Mouse (Mus musculus) kidney, embryonic 14.5 days (tissue): ENCODE data around the gene Fmnl2. TPM values are rescaled to one million over a fixed set of nuclear protein-coding genes. Genes with fewer than 3 reads are reported as not detected.

ENCODE experiments used
- ATAC-seq: fragments of 200-750 bp; cut with Nextera tagmentation; 2 replicates; pipeline ENCODE4 v1.8.0; 2017; ENCODE audit warnings: moderate number of reproducible peaks, mild to moderate bottlenecking, moderate TSS enrichment, moderate library complexity; ENCODE audit not compliant: low FRiP score, low TSS enrichment
- H3K27ac ChIP-seq: fragments of 300-500 bp; sonication (generic); 2 replicates; pipeline ENCODE4 v1.5.1; 2014; ENCODE audit warnings: low read depth, mild to moderate bottlenecking, low read length, moderate library complexity, mixed read lengths
- H3K27me3 ChIP-seq: fragments of 300-500 bp; sonication (generic); 2 replicates; pipeline ENCODE4 v1.6.1; 2014; ENCODE audit warnings: mild to moderate bottlenecking, low read length; ENCODE audit not compliant: control insufficient read depth, insufficient read depth
- H3K36me3 ChIP-seq: fragments of 300-500 bp; sonication (generic); 2 replicates; pipeline ENCODE4 v1.6.1; 2014; ENCODE audit warnings: low read length, mixed read lengths; ENCODE audit not compliant: control insufficient read depth, insufficient read depth
- H3K4me1 ChIP-seq: fragments of 300-500 bp; sonication (generic); 2 replicates; pipeline ENCODE4 v1.6.1; 2014; ENCODE audit warnings: low read length, mixed read lengths; ENCODE audit not compliant: control insufficient read depth, insufficient read depth
- H3K4me2 ChIP-seq: fragments of 300-500 bp; sonication (generic); replicated peaks from 2 replicates; pipeline ENCODE4 v1.6.1; 2014; ENCODE audit warnings: low read depth, mild to moderate bottlenecking, low read length
- H3K4me3 ChIP-seq: fragments of 300-500 bp; sonication (generic); 2 replicates; pipeline ENCODE4 v1.5.1; 2014; ENCODE audit warnings: mild to moderate bottlenecking, low read length
- H3K9ac ChIP-seq: fragments of 300-500 bp; sonication (generic); 2 replicates; pipeline ENCODE4 v1.6.1; 2014; ENCODE audit warnings: low read depth, mild to moderate bottlenecking, low read length, moderate library complexity
- H3K9me3 ChIP-seq: fragments of 300-500 bp; sonication (generic); 2 replicates; pipeline ENCODE4 v1.6.1; 2016; ENCODE audit warnings: low read length; ENCODE audit not compliant: control insufficient read depth
- WGBS: fragments of 180-500 bp; shearing (Covaris S2); extraction: QIAGEN DNeasy Blood & Tissue Kit; methylation state at CpG from one replicate; pipeline ENCODE4 v1.1.7; 2014; 5-methylcytosine and 5-hydroxymethylcytosine counted together
- polyA plus RNA-seq: library from polyadenylated mRNA; unstranded; fragments of >200 nt; fragmentation: Nextera tagmentation; extraction: Ambion mirVana; gene quantifications from 2 replicates; pipeline ENCODE4 v1.2.1, GENCODE M21; 2014

The Fmnl2 gene
- polyA plus RNA-seq, 1 experiment from 2014 or later = 13.5 TPM

GRCm38 (mm10) chr2:52915536-52915935 is 57.9 kb downstream of the Fmnl2 start:
- Histone ChIP-seq H3K27me3 (no peaks in the 10 kb centered on the region), H3K9me3 (no peaks in the 10 kb centered on the region), H3K36me3 (no peaks in the 10 kb centered on the region), H3K4me2 (no peak overlapping the region), H3K27ac (no peak overlapping the region), H3K9ac (no peak overlapping the region), H3K4me3 (no peak overlapping the region), H3K4me1 (no peaks in the 10 kb centered on the region)
- 90% methylated on average over 5 of the region's 5 CpGs for WGBS
- ATAC-seq = no peak

DNA sequence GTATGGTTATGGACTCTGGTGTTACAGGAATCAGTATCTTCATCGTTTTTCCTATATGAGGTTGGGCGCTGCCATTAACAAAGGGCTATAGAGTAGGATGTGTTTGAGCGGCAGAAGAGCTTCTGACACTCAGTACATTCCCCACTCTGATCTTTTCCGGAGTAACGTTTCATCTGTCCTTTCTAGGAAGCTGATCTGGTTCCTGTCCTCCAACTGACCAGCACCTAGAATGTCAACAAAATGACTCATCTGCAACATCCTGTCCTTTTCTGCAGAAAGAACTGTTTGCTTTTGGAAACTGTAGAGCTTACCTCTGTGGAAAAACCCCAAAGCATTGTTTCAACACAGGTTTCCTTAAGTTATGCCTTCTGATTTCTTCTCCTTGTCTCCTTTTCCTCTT is 60.4 kb downstream of the Fmnl2 start:
- Histone ChIP-seq H3K4me2 (no peak overlapping the region), H3K4me3 (no peak overlapping the region), H3K9ac (no peak overlapping the region), H3K27ac (no peak overlapping the region), H3K27me3 (no peaks in the 10 kb centered on the region), H3K4me1 (no peaks in the 10 kb centered on the region), H3K9me3 (no peaks in the 10 kb centered on the region), H3K36me3 (no peaks in the 10 kb centered on the region)
- no peak for ATAC-seq
- 70% methylated on average over 5 of the region's 5 CpGs for WGBS

DNA sequence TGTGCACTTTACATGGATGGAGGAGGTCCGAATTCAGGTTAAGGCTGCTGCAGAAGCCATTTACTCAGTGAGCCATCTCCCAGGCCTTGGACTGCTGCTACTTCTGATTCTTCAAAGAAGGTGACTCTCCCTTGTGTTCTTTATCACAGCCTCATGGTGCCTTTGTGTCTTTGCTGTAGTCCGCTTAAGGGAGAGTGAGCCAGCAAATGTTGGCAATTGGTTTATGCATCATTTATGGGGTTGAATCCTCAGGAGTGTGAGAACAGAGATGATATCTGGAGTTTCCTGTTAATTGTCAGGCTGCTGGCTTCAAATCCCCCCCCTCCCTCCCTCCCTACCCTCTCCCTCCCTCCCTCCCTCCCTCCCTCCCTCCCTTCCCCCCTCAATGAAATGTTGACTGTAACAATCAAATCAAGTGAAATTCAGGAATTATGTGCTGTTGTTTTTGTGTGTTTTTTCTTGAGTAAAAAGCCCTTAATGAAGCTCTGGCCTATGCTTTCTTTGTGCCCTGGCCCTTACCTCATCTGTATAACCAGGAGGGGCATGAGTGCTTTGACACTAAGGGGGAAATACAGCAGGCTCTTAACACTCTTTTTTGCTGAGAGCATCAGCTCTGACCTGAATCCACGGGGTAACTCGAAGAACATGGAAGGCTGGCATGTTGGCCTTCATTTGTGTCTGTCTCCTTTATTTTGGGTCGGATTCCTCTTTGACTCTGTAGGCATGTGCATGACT is 63.2 kb downstream of the Fmnl2 start:
- no peak overlapping the region for H3K9ac ChIP-seq
- no peak overlapping the region for H3K4me3 ChIP-seq
- no peaks in the 10 kb centered on the region for H3K36me3 ChIP-seq
- H3K9me3 ChIP-seq = no peaks in the 10 kb centered on the region
- no peak for ATAC-seq
- WGBS = 84% methylated on average over 5 of the region's 5 CpGs
- H3K27ac ChIP-seq = no peak overlapping the region
- no peaks in the 10 kb centered on the region for H3K4me1 ChIP-seq
- no peaks in the 10 kb centered on the region for H3K27me3 ChIP-seq
- no peak overlapping the region for H3K4me2 ChIP-seq

GRCm38 (mm10) chr2:52925062-52925461 is 67.4 kb downstream of the Fmnl2 start:
- Histone ChIP-seq H3K4me3 (no peak overlapping the region), H3K9me3 (no peaks in the 10 kb centered on the region), H3K4me2 (no peak overlapping the region), H3K36me3 (no peaks in the 10 kb centered on the region), H3K4me1 (peaks cover 11% of the 10 kb centered on the region; the same call in 1 of the 2 replicates), H3K27me3 (no peaks in the 10 kb centered on the region), H3K27ac (no peak overlapping the region), H3K9ac (no peak overlapping the region)
- no peak for ATAC-seq
- WGBS = 62% methylated on average over 3 of the region's 3 CpGs

DNA sequence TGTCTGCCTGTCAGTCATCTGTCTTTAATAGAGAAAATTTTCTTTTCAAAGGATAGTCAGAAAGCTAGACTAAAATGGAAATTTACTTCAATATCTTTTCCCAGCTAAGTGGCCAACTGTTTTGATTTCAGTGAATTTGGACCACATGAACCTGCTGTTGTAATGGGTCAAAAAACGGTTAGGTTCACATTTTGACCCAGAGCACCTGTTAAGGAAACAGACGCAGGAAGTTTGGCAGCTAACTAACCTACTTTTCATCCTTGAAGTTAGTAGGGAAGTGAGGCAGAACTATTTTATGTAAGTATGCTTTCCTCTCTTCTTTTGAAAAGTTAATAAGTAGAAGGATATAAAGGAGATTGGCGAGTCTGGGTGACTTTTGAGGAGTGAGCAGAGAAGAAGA is 69.7 kb downstream of the Fmnl2 start:
- no peaks in the 10 kb centered on the region for H3K9me3 ChIP-seq
- no peaks in the 10 kb centered on the region for H3K36me3 ChIP-seq
- H3K4me1 ChIP-seq = peaks cover 11% of the 10 kb centered on the region; the same call in 1 of the 2 replicates
- 23% methylated on average over 3 of the region's 3 CpGs for WGBS
- no peak overlapping the region for H3K27ac ChIP-seq
- no peak for ATAC-seq
- H3K27me3 ChIP-seq = no peaks in the 10 kb centered on the region
- no peak overlapping the region for H3K4me3 ChIP-seq
- H3K4me2 ChIP-seq = no peak overlapping the region
- H3K9ac ChIP-seq = no peak overlapping the region

- Histone ChIP-seq H3K27me3 (no peaks in the 10 kb centered on the region), H3K4me1 (peaks cover 11% of the 10 kb centered on the region; the same call in 1 of the 2 replicates), H3K4me3 (no peak overlapping the region), H3K36me3 (no peaks in the 10 kb centered on the region), H3K4me2 (no peak overlapping the region), H3K27ac (no peak overlapping the region), H3K9me3 (no peaks in the 10 kb centered on the region), H3K9ac (no peak overlapping the region)
- 35% methylated on average over 10 of the region's 10 CpGs for WGBS
- ATAC-seq = no peak
These were observed 70.2 kb downstream of the Fmnl2 start for GRCm38 (mm10) chr2:52927858-52928301.

GRCm38 (mm10) chr2:52928401-52928800 is 70.7 kb downstream of the Fmnl2 start:
- ATAC-seq = no peak
- Histone ChIP-seq H3K4me3 (no peak overlapping the region), H3K4me1 (peaks cover 11% of the 10 kb centered on the region; the same call in 1 of the 2 replicates), H3K36me3 (no peaks in the 10 kb centered on the region), H3K4me2 (no peak overlapping the region), H3K27me3 (no peaks in the 10 kb centered on the region), H3K9me3 (no peaks in the 10 kb centered on the region), H3K27ac (no peak overlapping the region), H3K9ac (no peak overlapping the region)
- 58% methylated on average over 3 of the region's 3 CpGs for WGBS

GRCm38 (mm10) chr2:52930106-52930868 is 72.6 kb downstream of the Fmnl2 start:
- Histone ChIP-seq H3K4me2 (no peak overlapping the region), H3K9ac (no peak overlapping the region), H3K9me3 (no peaks in the 10 kb centered on the region), H3K27ac (no peak overlapping the region), H3K27me3 (no peaks in the 10 kb centered on the region), H3K4me1 (peaks cover 14% of the 10 kb centered on the region; the same call in 1 of the 2 replicates), H3K36me3 (no peaks in the 10 kb centered on the region), H3K4me3 (no peak overlapping the region)
- no peak for ATAC-seq
- 85% methylated on average over 5 of the region's 5 CpGs for WGBS

- no peak overlapping the region for H3K4me3 ChIP-seq
- ATAC-seq = no peak
- H3K27me3 ChIP-seq = no peaks in the 10 kb centered on the region
- no peak overlapping the region for H3K27ac ChIP-seq
- WGBS = 80% methylated on average over 2 of the region's 2 CpGs
- no peak overlapping the region for H3K9ac ChIP-seq
- H3K4me1 ChIP-seq = peaks cover 19% of the 10 kb centered on the region; the same call in 1 of the 2 replicates
- H3K36me3 ChIP-seq = no peaks in the 10 kb centered on the region
- H3K4me2 ChIP-seq = no peak overlapping the region
- H3K9me3 ChIP-seq = no peaks in the 10 kb centered on the region
These were observed 73.7 kb downstream of the Fmnl2 start for GRCm38 (mm10) chr2:52931315-52931714.
